Mouse (Mus musculus) embryo, embryonic 10.5 days (tissue): ENCODE measurements around the gene Abcf3.

Source experiments
- DNase-seq: peaks from one replicate; pipeline ENCODE4 v3.0.0-alpha.2; 2015; ENCODE audit warnings: low spot score

Gene Abcf3

DNA sequence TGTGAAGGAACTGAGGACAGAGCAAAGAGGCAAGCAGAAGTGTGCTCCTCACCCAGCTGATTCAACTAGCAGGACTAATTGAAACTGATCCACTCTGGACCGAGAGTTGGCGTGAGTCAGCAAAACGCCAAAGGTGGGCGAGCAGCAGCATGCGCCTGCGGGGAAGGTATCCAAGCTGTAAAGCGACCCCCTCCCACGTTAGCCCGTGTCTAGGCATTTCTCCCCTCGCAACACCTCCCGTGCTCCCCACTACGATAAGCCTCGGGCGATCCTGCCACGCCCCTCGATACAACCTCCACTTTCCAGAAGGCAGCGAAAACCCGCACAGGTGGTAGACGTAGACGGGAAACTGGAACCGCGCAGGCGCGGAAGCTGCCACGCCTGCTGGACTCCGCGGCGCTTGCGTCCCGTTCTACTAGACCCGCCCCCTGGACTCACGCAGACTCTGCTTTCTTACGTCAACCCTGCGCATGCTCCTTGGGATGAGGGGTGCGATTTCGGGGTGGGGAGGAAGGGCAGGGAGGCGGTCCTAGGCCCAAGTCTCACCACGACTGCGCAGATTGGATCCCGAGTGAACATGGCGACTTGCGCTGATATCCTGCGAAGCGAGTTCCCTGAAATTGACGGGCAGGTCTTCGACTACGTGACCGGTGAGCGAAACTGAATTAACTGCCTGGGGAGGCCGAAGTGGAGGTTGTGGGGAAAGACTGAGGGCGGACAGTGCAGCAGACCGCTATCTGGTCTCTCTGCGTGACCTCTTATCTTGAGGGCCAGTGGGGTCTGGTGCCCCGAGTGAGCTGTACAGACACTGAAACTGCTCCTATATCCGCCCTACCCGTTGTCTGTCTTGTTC, at the start of gene Abcf3:
Gene Abcf3 (plus strand): TSS at position 482 of the 853 bp plus-strand sequence.
- peak; percentile 100 for DNase-seq

DNA sequence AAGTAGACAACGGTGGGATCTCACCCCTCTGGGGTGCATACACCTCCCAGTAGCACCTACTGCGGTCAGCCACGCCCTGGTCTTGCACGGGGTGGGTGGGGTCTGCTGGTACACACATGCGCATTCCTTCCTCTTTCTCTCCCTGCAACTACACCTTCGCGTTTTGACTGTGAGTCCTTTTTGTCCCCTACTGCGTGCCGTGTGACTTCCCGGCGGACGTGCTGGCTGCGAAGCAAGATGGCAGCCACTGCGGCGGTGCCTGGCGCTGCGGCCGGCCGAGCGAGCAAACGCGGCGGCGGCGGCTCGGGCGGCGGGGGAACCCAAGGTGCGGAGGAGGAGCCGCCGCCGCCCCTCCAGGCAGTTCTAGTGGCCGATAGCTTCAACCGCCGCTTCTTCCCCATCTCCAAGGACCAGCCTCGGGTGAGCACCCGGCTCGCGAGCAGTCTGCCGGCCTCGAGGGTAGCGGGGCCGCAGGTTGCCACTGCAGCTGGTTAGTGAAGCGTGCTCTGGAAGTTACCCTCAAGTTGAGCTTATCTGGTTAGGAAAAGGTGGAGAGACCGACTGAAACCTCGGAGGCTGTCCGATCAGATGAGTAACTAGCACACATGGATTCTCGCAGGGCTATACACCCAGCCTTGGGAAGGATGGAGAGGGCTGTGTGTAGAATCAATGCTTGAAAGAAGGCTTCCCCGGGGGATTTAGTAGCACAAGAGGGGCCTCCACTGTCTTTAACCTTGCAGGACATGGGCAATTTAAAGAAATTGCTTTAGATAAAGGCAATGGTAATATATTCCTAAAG, 49.5 kb upstream of the Abcf3 start, which contains the start of gene Eif2b5:
Gene Eif2b5 (plus strand): TSS at position 141 of the 799 bp plus-strand sequence.
- DNase-seq, result peak; percentile 94

DNA sequence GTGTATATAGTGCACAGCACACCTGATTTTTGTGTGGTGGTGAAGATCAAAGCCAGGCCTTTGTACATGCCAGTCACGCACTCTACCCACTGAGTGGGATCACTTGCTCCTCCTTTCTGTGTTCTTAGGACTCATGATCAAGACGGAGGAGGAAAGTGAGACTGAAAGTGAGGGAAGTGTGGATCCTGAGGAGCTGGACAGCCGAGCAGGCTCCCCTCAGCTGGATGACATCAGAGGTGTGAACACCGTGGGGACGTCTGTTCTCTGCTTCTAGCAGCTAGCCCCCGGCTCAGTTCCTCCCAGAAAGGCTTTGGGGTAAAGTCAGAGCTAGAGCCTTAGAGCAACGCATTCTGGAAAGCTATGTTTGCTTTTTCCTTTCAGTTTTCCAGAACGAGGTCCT, 42.4 kb upstream of the Abcf3 start:
- DNase-seq, result no peak

DNA sequence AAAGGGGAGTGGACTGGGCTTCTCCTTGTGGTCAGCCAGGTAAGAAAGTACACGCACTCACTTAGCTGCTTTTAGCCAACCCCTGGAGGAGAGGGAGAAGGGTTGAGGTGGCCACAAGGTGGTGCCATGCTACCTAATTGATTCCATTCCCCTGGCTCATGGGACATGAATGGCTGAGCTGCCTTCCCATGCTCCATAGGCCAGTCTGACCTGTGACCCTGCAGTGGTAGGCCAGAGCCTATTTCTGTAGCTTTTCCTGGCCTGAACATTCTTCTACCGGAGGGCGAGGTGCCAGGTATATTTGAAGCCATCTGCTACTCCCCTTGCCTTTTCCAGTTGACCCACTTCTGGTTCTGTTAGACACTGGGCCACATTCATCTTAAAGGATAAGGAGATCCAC, 39.0 kb upstream of the Abcf3 start:
- peak; percentile 64 for DNase-seq

DNA sequence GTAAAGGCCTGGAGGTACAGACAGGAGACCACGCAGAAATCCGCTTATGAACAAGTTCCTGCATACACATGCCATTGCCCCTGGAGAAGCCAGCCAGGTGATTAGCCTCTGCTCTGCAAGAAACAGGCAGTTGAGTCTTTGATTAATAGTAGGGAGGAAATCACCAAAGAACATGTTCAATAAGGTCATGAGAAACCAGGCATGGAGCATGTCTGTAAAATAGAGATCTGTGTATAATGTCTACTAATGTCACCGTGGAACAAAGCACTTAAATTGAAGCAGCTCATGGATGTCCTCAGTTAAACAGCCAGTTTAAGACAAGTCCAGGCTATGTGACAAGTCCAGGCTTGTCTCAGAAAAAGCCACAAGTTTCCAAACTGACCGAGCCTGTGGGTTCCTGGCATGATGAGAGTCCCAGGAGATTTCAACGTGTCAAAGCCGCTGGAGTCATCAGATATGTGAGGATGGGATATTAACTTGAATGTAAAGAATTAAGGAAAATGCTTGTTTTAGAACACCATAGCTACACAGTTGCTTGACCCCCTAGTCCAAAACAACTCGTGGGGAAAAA, 37.0 kb upstream of the Abcf3 start:
- DNase-seq, result no peak

DNA sequence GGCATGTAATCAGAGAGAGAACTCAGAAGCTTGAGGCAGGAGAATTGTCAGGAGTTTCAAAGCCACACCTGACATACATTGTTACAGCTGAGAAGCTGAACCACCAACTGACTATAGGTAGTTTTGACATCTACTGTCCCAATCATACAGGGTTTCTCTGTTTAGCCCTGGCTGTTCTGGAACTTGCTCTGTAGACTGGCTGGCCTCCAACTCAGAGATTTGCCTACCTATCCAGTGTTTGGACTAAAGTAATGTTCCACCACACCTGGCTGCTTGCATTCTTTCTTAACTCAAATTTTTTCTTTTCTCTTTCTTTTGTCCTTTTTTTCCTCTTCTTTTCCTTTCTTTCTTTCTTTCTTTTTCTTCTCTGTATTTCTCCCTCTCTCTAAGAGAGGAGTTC, 32.3 kb upstream of the Abcf3 start:
- no peak for DNase-seq

DNA sequence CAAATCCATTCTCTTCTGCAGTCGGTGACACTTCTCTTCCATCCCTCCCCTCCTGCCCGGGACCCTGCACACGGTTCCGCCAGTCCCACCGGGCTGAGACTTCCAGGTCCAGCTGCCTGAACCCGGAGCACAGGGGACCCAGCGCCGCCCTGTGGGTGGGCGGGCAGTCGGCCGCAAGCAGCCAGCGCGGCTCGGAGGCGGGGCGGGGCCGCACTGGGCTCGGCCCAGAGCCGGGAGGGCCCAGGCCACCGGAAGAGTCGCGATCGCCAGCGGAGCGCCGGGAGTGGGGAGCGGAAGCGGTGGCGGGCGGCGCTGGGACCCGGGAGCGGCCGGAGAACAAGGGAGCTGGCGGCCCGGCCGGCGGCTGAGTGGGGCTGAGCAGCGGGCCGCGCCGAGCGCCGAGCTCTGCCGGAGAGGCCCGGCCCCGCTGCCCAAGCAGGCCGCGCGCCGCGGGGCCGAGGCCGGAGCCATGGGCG, 31.6 kb upstream of the Abcf3 start, which contains the start of gene Dvl3:
Gene Dvl3 (plus strand): TSS at position 257 of the 476 bp plus-strand sequence.
- peak; percentile 94 for DNase-seq

DNA sequence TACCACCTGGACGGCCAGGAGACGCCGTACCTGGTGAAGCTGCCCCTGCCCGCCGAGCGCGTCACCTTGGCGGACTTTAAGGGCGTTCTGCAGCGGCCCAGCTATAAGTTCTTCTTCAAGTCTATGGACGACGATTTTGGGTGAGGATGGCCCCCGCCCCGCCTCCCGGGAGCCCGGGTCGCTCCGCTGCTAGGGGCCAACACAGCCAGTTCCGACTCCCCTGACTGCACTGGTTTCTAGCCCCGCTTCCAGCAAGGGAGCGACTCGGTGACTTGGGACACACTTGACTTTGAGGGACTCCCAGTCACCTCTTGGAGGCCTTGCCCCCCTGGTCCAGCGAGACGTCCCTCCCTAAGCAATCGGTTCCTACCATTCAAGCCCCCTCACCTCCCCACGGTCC, 31.2 kb upstream of the Abcf3 start:
- DNase-seq, result peak; percentile 45

DNA sequence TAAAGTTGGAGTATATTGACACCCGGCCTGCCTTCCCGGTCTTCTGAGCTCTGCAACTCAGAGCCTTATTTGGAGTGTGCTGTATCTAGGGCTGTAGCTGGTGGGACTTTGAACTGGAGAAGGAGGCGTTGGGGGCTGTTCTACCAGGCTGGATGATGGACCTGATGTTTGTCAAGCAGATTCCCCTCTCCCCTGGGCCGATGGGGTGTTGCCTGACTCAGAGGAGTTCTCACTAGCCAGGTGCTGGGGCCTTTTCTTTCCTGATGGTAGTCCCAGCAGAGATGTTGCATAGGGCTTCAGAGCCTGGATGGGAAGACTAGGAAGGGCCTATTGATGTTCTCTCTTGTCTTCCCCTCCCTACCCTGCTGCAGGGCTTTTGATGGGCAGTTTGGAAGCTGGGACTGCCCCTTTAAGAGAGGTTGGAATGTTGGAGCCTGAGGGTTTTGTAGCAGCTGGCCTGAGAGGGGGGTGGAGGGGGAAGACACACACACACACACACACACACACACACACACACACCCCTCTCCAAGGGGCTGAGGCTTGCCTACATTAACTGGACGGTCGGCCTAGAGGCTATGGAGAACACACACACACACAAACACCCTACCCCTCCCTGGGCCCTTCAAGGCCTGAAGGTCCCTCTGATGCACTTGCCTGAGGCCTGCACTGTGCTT, 30.5 kb upstream of the Abcf3 start:
- peak; percentile 83 for DNase-seq

DNA sequence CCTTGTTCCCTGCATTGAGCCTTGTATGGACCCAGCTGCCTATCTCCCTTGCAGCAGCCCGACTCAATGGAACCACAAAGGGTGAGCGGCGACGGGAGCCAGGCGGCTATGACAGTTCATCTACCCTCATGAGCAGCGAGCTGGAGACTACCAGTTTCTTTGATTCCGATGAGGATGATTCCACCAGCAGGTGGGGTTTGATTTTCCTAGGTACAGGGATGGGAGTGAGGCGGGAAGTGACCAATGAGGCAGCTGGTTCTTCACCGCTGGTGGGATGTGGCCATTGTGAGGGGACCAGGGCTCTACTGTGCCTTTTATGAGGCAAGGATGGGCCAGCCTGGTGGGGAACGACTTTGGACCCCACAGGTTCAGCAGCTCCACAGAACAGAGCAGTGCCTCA, 24.5 kb upstream of the Abcf3 start:
- DNase-seq, result no peak

DNA sequence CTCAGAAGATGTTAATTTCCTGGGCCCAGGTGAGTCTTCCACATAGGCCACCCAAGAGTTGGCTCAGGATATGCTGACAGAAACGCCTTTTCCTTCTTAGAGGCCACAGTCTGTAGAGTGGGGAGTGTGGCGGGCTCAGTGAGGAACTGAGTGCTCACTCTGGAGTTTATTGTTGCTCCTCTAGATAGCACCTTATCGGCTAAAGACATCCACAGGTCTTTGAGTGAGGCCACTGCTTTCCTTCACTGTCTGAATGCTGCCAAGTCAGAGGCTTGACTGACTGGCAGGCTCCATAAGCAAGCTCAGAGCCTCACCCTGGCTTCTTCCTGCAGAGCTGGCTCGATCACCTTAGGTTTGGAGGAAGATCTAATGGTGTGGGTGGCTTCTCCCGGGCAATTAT, 19.6 kb upstream of the Abcf3 start:
- DNase-seq, result no peak

DNA sequence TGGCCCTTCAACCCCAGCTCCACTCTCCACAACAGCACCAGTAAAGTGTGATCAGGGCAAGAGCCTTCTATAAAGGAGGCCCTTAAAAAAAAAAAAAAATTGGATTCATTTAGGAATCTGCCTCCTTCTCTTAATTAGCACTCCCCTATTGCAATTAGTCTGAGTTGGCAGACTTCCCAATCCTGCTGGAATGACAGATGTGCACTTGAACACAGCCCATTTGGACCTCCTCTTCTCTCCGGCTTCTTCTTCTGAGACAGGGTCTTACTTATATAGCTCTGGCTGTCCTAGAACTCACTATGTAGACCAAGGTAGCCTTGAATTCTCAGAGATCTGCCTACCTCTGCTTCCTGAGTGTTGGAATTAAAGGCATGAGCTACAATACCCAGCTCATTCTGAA, 19.0 kb upstream of the Abcf3 start:
- no peak for DNase-seq

DNA sequence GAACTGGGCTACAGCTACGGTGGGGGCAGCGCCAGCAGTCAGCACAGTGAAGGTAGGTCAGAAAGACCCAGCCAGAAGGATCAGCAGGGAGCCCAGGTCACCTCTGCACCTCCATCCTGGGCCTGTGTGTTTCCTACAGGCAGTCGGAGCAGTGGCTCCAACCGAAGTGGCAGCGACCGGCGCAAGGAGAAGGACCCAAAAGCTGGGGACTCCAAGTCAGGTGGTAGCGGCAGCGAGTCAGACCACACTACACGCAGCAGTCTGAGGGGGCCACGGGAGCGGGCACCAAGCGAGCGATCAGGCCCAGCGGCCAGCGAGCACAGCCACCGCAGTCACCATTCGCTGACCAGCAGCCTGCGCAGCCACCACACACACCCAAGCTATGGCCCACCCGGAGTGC, 17.4 kb upstream of the Abcf3 start:
- DNase-seq, result no peak

DNA sequence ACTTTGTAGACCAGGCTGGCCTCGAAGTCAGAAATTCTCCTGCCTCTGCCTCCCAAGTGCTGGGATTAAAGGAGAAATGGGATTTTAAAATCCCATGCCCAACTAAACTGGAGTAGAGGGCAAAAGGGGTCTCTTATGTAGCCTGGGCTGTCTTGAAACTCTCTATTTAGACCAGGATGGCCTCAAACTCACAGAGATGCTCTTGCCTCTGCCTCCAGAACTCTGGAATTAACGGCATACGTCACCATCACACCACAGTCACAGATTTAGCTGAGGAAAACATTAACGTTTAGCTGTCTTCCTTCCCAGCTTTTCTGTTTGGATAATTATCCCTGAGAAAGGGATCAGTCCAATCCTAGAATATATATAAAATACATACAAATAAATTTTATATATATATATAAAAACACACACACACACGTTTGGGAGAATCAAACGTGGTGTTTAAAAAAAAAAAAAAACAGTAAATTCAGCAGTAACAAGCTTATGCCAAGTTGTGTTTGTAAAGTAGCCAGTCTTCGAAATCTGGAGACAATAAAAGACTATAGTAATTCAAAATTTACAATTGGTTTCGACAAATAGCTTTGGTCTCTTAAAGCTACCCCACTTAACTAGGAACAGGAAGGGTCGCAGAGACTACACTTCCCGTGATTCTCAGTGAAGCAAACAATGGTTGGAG, 13.6 kb upstream of the Abcf3 start:
- no peak for DNase-seq

DNA sequence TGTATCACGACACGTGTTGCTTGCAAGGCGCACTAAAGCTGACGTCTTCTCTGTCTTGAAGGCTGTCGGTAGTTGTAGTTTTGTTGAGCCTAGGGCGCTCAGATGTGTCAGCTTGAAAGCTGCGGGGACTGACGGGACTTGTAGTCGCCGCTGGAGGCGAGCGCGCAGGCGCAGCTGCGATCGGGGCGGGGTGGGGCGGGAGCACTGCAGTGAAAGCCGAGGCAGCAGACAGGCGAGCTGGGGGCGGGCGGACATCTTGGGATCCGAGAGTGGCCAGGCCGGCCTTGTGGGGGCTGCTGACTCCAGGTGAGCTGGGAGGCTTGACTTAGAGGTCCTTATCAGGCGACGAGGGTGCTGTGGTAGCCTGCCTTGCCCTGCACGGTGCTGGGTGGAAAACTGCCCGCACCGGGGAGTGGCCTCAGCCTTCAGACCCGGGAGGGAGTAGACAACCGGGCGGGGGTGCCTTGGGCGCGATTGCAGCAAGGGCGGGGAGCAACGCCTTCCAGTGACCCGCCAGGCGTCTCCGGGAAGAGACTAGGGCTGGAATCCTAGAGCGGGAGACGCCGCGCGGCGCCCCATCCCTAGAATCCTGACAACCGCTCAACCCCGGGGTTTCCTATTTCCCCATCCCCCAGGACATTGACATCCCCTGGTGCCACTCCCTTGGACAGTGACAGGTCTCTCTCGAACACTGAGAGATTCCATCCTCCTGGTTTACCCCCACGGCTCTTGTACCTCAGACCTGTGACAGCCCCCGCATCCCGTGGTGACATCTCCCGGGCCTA, 12.9 kb upstream of the Abcf3 start, which contains the start of gene Ap2m1:
Gene Ap2m1 (plus strand): TSS at position 183 of the 785 bp plus-strand sequence.
- peak; percentile 100 for DNase-seq

DNA sequence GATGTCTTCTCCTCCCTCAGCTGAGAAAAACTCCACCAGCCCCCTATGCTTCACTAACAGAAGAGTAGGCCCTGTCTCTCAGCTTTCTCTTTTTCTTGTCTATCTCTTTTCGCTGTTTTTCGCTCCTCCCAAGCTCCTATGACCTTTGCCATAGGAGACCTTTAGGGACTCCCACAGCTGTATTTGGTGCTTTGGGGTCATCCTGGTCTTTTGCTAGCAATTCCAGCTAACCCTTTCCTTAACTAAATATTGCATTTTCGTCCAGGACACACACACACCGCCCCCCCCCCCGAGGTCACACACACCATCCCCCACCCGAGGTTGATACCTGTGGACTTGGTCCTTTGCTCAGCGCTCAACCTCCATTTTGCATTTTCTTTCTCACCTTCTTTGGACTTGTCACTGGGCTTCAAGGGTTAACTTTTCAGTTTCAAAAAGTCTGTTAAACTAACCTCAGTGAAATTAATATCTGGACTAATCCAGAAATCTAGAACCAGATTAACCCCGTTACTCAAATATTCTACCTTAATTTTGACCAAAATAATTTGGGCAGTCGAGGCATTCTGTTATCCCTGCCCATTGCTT, 12.2 kb upstream of the Abcf3 start:
- no peak for DNase-seq

DNA sequence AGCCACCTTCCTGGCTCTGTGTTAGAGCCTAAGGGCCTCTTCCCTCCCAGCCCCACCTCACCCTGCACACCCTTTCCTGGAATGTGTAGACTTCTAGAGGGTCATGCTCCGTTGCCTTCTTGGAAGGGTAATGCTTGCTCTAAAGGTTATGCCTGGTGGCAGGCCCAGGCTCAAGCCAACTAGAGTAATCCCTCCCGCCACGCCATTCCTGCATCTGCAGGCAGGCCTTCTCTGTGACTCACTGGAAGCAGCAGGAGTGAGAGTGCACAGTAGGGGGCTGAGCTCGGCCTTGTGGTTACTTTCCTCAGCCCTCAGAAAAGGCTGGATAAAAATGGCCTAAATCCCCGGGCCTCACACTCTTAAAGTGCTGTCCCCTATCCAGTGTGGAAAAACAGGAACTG, 11.3 kb upstream of the Abcf3 start:
- DNase-seq, result no peak

DNA sequence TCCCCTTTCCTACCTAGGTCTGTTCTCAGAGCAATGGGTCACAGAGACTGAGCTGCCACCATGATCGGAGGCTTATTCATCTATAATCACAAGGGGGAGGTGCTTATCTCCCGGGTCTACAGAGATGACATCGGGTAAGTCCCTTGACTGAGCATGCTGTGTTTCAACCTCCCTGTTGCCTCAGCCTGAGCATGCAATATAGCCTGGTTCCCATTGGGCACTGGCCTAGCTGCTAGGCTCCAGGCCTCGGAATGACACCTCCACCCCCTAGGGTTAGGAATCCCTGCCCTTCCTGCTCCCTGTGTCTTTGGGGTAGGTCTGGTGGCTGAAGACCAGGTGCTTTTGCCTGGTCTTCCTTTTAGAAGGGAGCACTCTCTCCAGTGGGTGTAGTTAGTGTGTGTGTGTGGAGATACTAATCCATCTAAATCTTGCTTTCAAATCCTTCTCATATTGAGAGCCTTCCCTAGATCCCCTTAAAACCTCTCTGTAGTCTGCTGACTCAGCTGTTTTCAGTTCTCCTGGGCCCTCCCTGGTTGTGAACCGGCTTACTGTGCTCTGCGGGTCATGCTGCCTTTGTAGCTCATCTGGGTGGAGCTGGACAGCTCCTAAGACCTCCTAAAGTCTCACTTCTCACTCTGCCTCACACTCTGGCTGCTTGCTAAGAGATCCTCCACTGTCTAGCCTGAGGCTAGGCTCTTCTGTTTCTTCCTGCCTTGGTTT, 10.6 kb upstream of the Abcf3 start:
- DNase-seq, result no peak

DNA sequence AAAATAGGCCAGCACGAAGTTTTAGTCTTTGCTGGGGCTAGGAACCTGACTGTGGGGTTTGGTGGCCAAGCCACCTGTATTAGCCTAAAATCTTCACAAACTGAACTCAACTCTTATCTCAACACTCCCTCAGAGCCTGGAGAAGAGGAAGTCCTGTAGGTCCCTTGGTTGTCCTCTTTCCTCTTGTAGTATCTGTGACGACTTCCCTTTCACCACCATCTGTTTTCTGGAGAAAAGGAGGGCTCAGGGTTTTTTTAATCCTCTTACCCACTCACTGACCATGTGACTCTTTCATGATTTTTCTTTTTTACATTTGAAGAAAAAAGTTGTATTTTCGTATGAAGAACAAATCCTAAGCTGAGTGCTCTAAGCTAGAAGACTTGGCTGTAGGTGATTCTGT, 8.7 kb upstream of the Abcf3 start:
- no peak for DNase-seq
